Mouse (Mus musculus): Measurements from ENCODE around the gene Mbd3l2. TPM values are rescaled to one million over a fixed set of nuclear protein-coding genes. Genes with fewer than 3 reads are reported as not detected.

Mbd3l2 gene
- polyA plus RNA-seq, 1 experiment from 2014 or later, result not detected

Small RNA genes lying within 50 kb of the gene (microRNA-seq; reads per million reads assigned to microRNA genes)
- gene Gm22854, result not detected

Other genes starting within 250 kb of the Mbd3l2 start
- gene Chordc1, start 138.5 kb upstream of the Mbd3l2 start, polyA plus RNA-seq (2016; fragmentation: Nextera tagmentation; extraction: Ambion mirVana), result 71.5 and 74.8 TPM in 2 replicates
- gene Naalad2, start 27.7 kb upstream of the Mbd3l2 start, polyA plus RNA-seq (2016; fragmentation: Nextera tagmentation; extraction: Ambion mirVana), result 0.50 and 0.78 TPM in 2 replicates
- gene Ubtfl1, start 26.2 kb upstream of the Mbd3l2 start, polyA plus RNA-seq (2016; fragmentation: Nextera tagmentation; extraction: Ambion mirVana), result not detected in 2 replicates
- 0.97 and 1.8 TPM in 2 replicates for gene Zfp558, start 47.6 kb downstream of the Mbd3l2 start, polyA plus RNA-seq (2016; fragmentation: Nextera tagmentation; extraction: Ambion mirVana)
- not detected in 2 replicates for gene Mbd3l1, start 47.7 kb downstream of the Mbd3l2 start, polyA plus RNA-seq (2016; fragmentation: Nextera tagmentation; extraction: Ambion mirVana)
- 0.37 and 0.39 TPM in 2 replicates for gene Muc16, start 243.9 kb downstream of the Mbd3l2 start, polyA plus RNA-seq (2016; fragmentation: Nextera tagmentation; extraction: Ambion mirVana)

Data from liver, embryonic 12.5 days (tissue).